Mouse (Mus musculus): ENCODE results near the gene Bcl6. TPM values are rescaled to one million over a fixed set of nuclear protein-coding genes. Genes with fewer than 3 reads are reported as not detected.

Gene Bcl6
- total RNA-seq, 2 experiments from 2014 or later: 14.9 to 17.4 TPM

GRCm38 (mm10) chr16:23991846-23992580 is 3.4 kb upstream of the Bcl6 start:
- no peak for DNase-seq
- intact Hi-C loops (cut with DNase I): loop anchor here (5.0 kb wide), 2 partner anchors 190 to 355 kb away; no protein-coding TSS in a partner anchor

GRCm38 (mm10) chr16:23991170-23991569 is 2.5 kb upstream of the Bcl6 start:
- DNase-seq: peak; percentile 87 to 95
- intact Hi-C loops (cut with DNase I): loop anchor here (5.0 kb wide), 2 partner anchors 191 to 356 kb away; no protein-coding TSS in a partner anchor

GRCm38 (mm10) chr16:23990161-23990970 is 1.7 kb upstream of the Bcl6 start:
- DNase-seq: no peak
- intact Hi-C loops (cut with DNase I): loop anchor here (5.0 kb wide), 2 partner anchors 192 to 357 kb away; no protein-coding TSS in a partner anchor

GRCm38 (mm10) chr16:23989209-23990160 is 833 bp upstream of the Bcl6 start:
- intact Hi-C loops (cut with DNase I): loop anchor here (5.0 to 10.0 kb wide), 8 partner anchors 193 to 745 kb away; partner anchors contain the start of gene Lpp
- peak; percentile 64 to 68 for DNase-seq

GRCm38 (mm10) chr16:23988157-23988465 is 541 bp downstream of the Bcl6 start:
- intact Hi-C loops (cut with DNase I): loop anchor here (1.0 to 10.0 kb wide), 7 partner anchors 294 to 1071 kb away; partner anchors contain the start of gene Lpp
- DNase-seq: no peak

GRCm38 (mm10) chr16:23987341-23988156 is 1.1 kb downstream of the Bcl6 start:
- intact Hi-C loops (cut with DNase I): loop anchor here (1.0 to 10.0 kb wide), 7 partner anchors 295 to 1072 kb away; partner anchors contain the start of gene Lpp
- peak; percentile 62 to 67 for DNase-seq

GRCm38 (mm10) chr16:23986871-23987270 is 1.8 kb downstream of the Bcl6 start:
- intact Hi-C loops (cut with DNase I): loop anchor here (5.0 to 10.0 kb wide), 6 partner anchors 295 to 748 kb away; partner anchors contain the start of gene Lpp
- peak; percentile 49 for DNase-seq

GRCm38 (mm10) chr16:23986176-23986575 is 2.5 kb downstream of the Bcl6 start:
- intact Hi-C loops (cut with DNase I): loop anchor here (5.0 to 10.0 kb wide), 6 partner anchors 296 to 749 kb away; partner anchors contain the start of gene Lpp
- peak in 1 of 2 experiments; percentile 53 for DNase-seq

GRCm38 (mm10) chr16:23985467-23985861 is 3.2 kb downstream of the Bcl6 start:
- peak; percentile 71 to 78 for DNase-seq

GRCm38 (mm10) chr16:23984760-23985466 is 3.7 kb downstream of the Bcl6 start:
- intact Hi-C loops (cut with DNase I): loop anchor here (1.0 to 10.0 kb wide), 7 partner anchors 297 to 1076 kb away; partner anchors contain the start of gene Lpp
- peak; percentile 56 to 59 for DNase-seq

More at GRCm38 (mm10) chr16:23985467-23985861, 3.2 kb downstream of the Bcl6 start:
- intact Hi-C loops (cut with DNase I): loop anchor here (1.0 to 10.0 kb wide), 7 partner anchors 297 to 1076 kb away; partner anchors contain the start of gene Lpp

- DNase-seq: peak; percentile 91 to 95
- intact Hi-C loops (cut with DNase I): loop anchor here (10.0 kb wide), 3 partner anchors 641 to 751 kb away; no protein-coding TSS in a partner anchor
Observed at GRCm38 (mm10) chr16:23984183-23984582, 4.5 kb downstream of the Bcl6 start.

GRCm38 (mm10) chr16:23982891-23983588 is 5.6 kb downstream of the Bcl6 start:
- peak; percentile 85 to 86 for DNase-seq
- intact Hi-C loops (cut with DNase I): loop anchor here (1.0 to 10.0 kb wide), 5 partner anchors 642 to 1280 kb away; no protein-coding TSS in a partner anchor

- peak; percentile 79 to 87 for DNase-seq
- intact Hi-C loops (cut with DNase I): loop anchor here (1.0 to 10.0 kb wide), 5 partner anchors 643 to 1369 kb away; no protein-coding TSS in a partner anchor
Observed at GRCm38 (mm10) chr16:23981925-23982851, 6.5 kb downstream of the Bcl6 start.

GRCm38 (mm10) chr16:23980991-23981720 is 7.5 kb downstream of the Bcl6 start:
- intact Hi-C loops (cut with DNase I): loop anchor here (2.0 to 10.0 kb wide), 4 partner anchors 644 to 1370 kb away; no protein-coding TSS in a partner anchor
- peak; percentile 47 to 48 for DNase-seq

- no peak for DNase-seq
- intact Hi-C loops (cut with DNase I): loop anchor here (2.0 to 10.0 kb wide), 4 partner anchors 644 to 1370 kb away; no protein-coding TSS in a partner anchor
Observed at GRCm38 (mm10) chr16:23980201-23980870, 8.3 kb downstream of the Bcl6 start.
